Mouse (Mus musculus) spleen, adult 2 months (tissue): ENCODE results near the gene Cit. TPM values are rescaled to one million over a fixed set of nuclear protein-coding genes. Genes with fewer than 3 reads are reported as not detected.

Experiments used
- DNase-seq, 2 experiments: peaks; one replicate each; pipeline versions ENCODE4 v3.0.0 to v3.0.0-alpha.2; 2012 to 2021; ENCODE audit warnings: low spot score in 2 of 2, low read depth in 1 of 2
- H3K27ac ChIP-seq: fragments of 200-500 bp; 2 replicates; pipeline ENCODE4 v1.5.1; 2012; ENCODE audit warnings: low read length, inconsistent platforms; ENCODE audit not compliant: insufficient read depth
- H3K27me3 ChIP-seq: fragments of 200-500 bp; 2 replicates; pipeline ENCODE4 v1.6.1; 2012; ENCODE audit warnings: mild to moderate bottlenecking, moderate library complexity, low read length, inconsistent platforms; ENCODE audit not compliant: control insufficient read depth, insufficient read depth
- H3K36me3 ChIP-seq: fragments of 200-500 bp; 2 replicates; pipeline ENCODE4 v1.6.1; 2012; ENCODE audit warnings: mild to moderate bottlenecking, low read length, inconsistent platforms; ENCODE audit not compliant: control insufficient read depth, insufficient read depth
- H3K4me1 ChIP-seq: fragments of 200-500 bp; 2 replicates; pipeline ENCODE4 v1.6.1; 2011; ENCODE audit warnings: inconsistent platforms; ENCODE audit not compliant: control insufficient read depth, insufficient read depth, insufficient read length
- H3K4me3 ChIP-seq: fragments of 200-500 bp; 2 replicates; pipeline ENCODE4 v1.5.1; 2011; ENCODE audit warnings: mild to moderate bottlenecking, inconsistent platforms; ENCODE audit not compliant: insufficient read depth, insufficient read length; ENCODE audit errors: extremely low read depth
- CTCF ChIP-seq: fragments of 200-500 bp; IDR thresholded peaks from 2 replicates; pipeline ENCODE4 v1.5.1; 2011; ENCODE audit warnings: mild to moderate bottlenecking, inconsistent platforms; ENCODE audit not compliant: insufficient read depth, insufficient read length, insufficient replicate concordance; ENCODE audit errors: extremely low read depth
- POLR2A ChIP-seq: fragments of 200-500 bp; IDR thresholded peaks from 2 replicates; pipeline ENCODE4 v1.6.1; 2011; ENCODE audit warnings: low read depth, low read length, inconsistent platforms
- WGBS: fragments of 180-500 bp; shearing (Covaris S2); methylation state at CpG from one replicate; pipeline ENCODE4 v1.1.7; 2018; 5-methylcytosine and 5-hydroxymethylcytosine counted together
- polyA plus RNA-seq: library from polyadenylated mRNA; depleted of rRNA; stranded (reverse); fragments of >200 nt; gene quantifications from 2 replicates; pipeline ENCODE4 v1.2.3, GENCODE M21; 2012

The Cit gene
- polyA plus RNA-seq, 1 experiment, result 6.3 TPM

- Histone ChIP-seq H3K36me3 (peaks cover 6% of the 10 kb centered on the region; the same call in 1 of the 2 replicates), H3K4me3 (no peak overlapping the region), H3K27ac (no peak overlapping the region)
Measured at GRCm38 (mm10) chr5:115955131-115955530, 110.1 kb downstream of the Cit start.

GRCm38 (mm10) chr5:115956048-115956447 lies 111.0 kb downstream of the Cit start:
- Histone ChIP-seq H3K4me3 (no peak overlapping the region), H3K4me1 (no peaks in the 10 kb centered on the region), H3K36me3 (peaks cover 6% of the 10 kb centered on the region; the same call in 1 of the 2 replicates), H3K27ac (no peak overlapping the region), H3K27me3 (no peaks in the 10 kb centered on the region)
- 98% methylated on average over 14 of the region's 14 CpGs for WGBS
- no peak for DNase-seq
- TF ChIP-seq CTCF (no peak), POLR2A (no peak)

More at GRCm38 (mm10) chr5:115955131-115955530, 110.1 kb downstream of the Cit start:
- Histone ChIP-seq H3K27me3 (no peaks in the 10 kb centered on the region), H3K4me1 (no peaks in the 10 kb centered on the region)
- WGBS, result 97% methylated on average over 14 of the region's 14 CpGs
- TF ChIP-seq POLR2A (no peak), CTCF (no peak)
- DNase-seq, result no peak

- Histone ChIP-seq H3K27me3 (no peaks in the 10 kb centered on the region), H3K27ac (no peak overlapping the region), H3K36me3 (peaks cover 5% of the 10 kb centered on the region; the same call in 1 of the 2 replicates), H3K4me1 (no peaks in the 10 kb centered on the region), H3K4me3 (no peak overlapping the region)
- WGBS, result 98% methylated on average over 6 of the region's 6 CpGs
- TF ChIP-seq CTCF, result no peak
- TF ChIP-seq POLR2A, result no peak
- no peak for DNase-seq
Measured at GRCm38 (mm10) chr5:115957177-115957576, 112.1 kb downstream of the Cit start.

GRCm38 (mm10) chr5:115958344-115958743 lies 113.3 kb downstream of the Cit start:
- TF ChIP-seq CTCF (no peak), POLR2A (no peak)
- no peak for DNase-seq
- 78% methylated on average over 1 of the region's 1 CpGs for WGBS
- no peak overlapping the region for H3K27ac ChIP-seq
- no peaks in the 10 kb centered on the region for H3K27me3 ChIP-seq
- H3K36me3 ChIP-seq, result peaks cover 1% of the 10 kb centered on the region; the same call in 1 of the 2 replicates
- no peaks in the 10 kb centered on the region for H3K4me1 ChIP-seq
- H3K4me3 ChIP-seq, result no peak overlapping the region

GRCm38 (mm10) chr5:115958814-115959213 lies 113.7 kb downstream of the Cit start:
- Histone ChIP-seq H3K4me1 (no peaks in the 10 kb centered on the region), H3K36me3 (peaks cover 1% of the 10 kb centered on the region; the same call in 1 of the 2 replicates), H3K27me3 (no peaks in the 10 kb centered on the region), H3K4me3 (no peak overlapping the region), H3K27ac (no peak overlapping the region)
- 91% methylated on average over 11 of the region's 11 CpGs for WGBS
- TF ChIP-seq POLR2A (no peak), CTCF (no peak)
- DNase-seq, result no peak

- H3K27me3 ChIP-seq, result no peaks in the 10 kb centered on the region
- no peak overlapping the region for H3K4me3 ChIP-seq
- no peak for DNase-seq
- 95% methylated on average over 9 of the region's 9 CpGs for WGBS
- no peaks in the 10 kb centered on the region for H3K36me3 ChIP-seq
- no peak overlapping the region for H3K27ac ChIP-seq
- H3K4me1 ChIP-seq, result no peaks in the 10 kb centered on the region
- TF ChIP-seq CTCF (no peak), POLR2A (no peak)
Measured at GRCm38 (mm10) chr5:115961809-115962208, 116.7 kb downstream of the Cit start.

- DNase-seq, result no peak
- H3K4me3 ChIP-seq, result no peak overlapping the region
- TF ChIP-seq POLR2A (no peak), CTCF (no peak)
- H3K27ac ChIP-seq, result no peak overlapping the region
- 84% methylated on average over 15 of the region's 15 CpGs for WGBS
- H3K4me1 ChIP-seq, result no peaks in the 10 kb centered on the region
- no peaks in the 10 kb centered on the region for H3K27me3 ChIP-seq
- H3K36me3 ChIP-seq, result no peaks in the 10 kb centered on the region
Measured at GRCm38 (mm10) chr5:115971236-115971635, 126.2 kb downstream of the Cit start.
